Mouse (Mus musculus) retina, postnatal 1 day (tissue): ENCODE measurements at regions not wholly inside any gene's neighbourhood (a gene's known extent, or its start where the extent isn't known, plus 50 kb on each side); places are given as distances from the start of the nearest gene placed in this dataset.

Experiments
- DNase-seq: peaks from one replicate; pipeline ENCODE4 v3.0.0-alpha.2; 2012

DNA sequence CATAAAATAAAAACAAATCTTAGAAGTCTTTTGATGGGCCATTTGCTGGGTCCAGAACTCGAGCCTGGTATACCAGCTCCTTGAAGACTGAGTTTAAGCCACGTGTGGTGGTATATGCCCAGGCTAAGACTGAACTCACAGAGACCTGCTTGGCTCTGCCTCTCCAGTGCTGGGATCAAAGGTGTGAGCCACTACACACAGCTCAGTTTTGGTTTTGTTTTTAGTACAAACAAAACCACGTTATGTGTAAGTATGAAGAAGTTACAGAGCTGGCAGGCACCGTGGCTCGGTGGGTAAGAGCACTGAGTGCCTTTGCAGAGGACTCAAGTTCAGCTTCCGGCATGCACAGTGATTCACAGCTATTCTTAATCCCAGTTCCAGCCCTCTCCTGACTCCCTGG, 75.6 kb downstream of the Wdr5 start:
- DNase-seq: no peak

DNA sequence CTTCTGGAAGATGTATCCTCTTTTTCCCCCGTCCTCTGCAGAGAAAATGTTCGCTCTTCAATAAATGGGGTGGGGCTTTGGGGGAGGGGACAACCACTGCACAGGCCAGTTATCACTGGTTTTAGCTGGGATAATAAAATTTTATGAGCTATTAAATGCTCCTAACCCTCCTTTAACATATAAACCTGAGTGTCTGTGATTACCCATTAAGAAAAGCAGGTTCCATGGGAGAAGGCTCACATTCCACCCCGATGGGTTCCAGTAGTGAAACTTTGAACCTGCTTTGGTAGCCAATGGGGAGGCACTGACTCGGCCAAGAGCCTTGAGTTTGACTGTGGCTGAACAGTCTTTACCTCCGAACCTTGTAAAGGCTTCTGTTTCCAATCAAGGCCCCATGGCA, 76.7 kb downstream of the Wdr5 start:
- DNase-seq: no peak

DNA sequence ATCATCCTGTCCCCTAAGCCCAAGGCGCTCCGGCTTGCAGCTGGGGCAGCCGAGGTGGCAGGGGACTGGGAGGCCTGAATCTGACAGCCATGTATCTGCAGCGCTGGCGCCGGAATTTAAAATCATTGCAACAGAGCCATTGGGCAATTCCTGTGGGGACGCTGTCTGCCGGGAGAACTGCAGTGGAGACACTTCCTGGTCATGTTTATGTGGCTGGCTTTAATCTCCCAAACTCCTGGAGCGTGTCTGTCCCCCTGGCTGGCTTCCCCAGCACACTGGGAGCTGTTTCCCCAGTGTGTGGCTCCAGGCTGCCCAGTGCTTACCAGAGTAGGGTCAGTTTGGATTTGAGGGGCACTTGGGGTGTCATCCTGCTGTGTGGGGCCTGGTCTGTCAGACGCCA, 78.4 kb downstream of the Wdr5 start:
- DNase-seq: peak; percentile 12

DNA sequence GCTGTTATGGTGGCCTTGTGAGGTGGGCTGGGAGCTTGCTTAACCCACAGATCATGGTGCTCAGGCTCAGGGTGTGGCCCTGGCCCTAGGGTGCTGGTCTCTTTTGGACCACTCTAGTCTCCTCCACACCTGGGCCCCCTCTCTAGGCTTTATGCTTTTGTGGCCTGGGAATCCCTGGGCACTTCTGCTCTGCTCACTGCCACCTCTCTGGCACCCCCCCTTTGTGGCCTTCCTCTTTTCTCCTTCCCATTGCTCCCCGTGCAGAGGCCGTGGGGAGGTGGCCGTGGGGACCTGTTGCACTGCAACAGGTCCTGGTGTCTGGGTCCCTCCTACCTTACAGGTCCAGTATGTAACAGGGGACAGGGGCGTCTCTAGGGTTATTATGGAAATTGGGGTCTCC, 80.3 kb downstream of the Wdr5 start:
- no peak for DNase-seq

DNA sequence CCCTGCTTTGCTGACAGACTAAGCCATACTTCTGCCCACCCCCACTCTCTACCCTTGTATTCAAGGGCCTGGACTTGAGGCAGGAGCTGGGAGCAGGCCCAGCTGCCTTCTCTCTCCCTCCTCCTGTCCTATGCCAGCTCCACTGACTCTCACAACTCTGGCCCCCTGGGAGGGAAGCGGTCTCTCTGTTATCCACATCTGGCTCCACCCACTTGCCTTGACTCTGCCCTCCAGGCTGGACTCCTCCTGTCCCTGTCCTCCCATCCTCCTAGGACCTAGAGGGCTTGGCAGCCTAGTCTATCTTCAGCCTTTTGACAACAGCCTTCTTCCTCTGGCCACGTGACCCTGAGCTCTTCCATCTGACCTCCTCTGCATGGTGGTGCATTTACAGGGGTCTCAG, 80.0 kb upstream of the Rxra start:
- no peak for DNase-seq

DNA sequence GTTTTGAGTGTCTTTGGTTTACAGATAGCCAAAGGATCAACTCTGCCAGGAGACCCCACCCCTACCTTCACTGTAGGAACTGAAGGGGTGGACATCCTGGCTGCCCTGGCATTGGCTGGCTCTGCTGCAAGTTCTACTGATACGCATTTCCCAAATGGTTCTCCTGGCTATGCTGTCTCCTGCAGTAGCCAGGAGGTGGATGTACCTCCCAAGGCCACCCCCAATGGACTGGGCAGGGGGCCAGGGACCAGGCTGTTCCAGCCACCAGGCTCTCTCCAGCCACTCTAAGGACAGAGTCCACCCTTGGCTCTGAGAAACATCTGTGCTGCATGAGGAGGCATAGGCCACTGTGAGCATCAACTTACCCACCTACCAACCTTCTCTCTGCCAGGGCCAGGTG, 79.3 kb upstream of the Rxra start:
- DNase-seq: no peak

DNA sequence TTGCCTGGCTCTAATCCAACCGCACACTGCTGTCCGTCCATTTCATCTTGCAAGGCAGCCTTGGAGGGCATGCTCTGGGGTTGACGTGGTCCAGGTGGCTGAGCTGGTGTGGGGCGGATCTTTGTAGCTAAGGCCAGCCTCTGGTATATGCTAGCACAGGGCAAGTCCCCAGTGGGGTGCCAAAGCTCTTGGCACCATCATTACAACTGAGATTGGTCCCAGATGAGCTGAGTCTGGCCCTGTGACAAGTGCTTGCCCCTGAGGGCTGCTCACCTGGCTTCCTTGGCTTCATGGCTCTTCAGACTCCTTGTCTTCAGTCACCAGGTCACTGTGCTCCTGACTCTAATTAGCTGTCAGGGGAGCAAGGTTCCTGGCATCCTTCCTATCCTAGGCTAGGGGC, 78.3 kb upstream of the Rxra start:
- DNase-seq: no peak

DNA sequence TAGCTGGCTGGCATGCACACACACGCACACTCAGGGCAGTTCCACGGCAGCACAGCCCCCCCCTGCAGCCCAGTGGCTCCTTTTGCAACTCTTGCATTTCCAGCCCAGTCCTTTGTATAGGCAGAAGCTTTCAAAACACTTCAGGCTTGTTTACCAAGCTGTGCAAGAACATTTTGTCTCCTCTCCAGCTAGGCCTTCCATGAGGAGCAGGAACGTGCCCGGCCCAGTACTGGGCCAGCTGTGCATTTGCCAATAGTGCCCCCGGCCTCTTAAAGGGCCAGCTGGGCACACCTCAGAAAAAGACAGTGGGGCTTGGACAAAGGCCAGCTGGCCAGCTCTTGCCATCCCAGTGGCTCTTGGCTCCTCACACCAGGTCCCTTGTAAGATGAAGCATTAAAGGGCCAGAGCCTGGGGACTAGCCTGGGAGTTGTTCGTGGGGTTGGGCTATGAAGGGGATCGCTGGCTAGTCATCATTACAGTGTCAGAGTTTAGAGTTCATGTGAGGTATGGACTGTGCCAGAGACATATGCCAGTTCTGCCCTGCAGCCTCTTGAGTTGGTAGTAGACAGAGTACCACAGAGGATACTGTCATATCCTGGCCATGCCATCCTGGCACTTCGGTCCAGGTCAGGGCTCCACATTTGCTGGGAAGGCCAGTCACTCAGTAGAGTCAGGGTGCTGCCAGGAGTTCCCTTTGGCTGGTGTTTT, 77.0 kb upstream of the Rxra start:
- DNase-seq: no peak

DNA sequence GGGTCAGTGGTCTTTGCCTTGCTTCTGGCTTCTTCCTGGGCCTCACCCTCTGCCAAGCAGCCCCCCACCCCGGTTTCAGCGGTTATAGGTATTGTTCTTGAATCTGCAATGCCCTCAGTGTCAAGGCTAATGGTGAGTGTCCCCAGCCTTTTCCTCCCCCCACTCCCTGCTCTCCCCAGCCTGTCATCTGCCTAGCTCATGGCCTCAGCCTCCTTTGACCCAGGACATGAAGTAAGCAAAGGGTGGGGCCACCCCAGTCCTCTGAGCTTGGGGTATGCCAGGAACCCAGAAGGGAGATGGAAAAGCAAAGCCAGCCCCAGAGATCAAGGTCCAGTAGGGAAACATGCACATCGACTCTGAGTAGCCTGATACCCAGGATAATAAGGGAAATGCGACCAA, 76.5 kb upstream of the Rxra start:
- DNase-seq: no peak

DNA sequence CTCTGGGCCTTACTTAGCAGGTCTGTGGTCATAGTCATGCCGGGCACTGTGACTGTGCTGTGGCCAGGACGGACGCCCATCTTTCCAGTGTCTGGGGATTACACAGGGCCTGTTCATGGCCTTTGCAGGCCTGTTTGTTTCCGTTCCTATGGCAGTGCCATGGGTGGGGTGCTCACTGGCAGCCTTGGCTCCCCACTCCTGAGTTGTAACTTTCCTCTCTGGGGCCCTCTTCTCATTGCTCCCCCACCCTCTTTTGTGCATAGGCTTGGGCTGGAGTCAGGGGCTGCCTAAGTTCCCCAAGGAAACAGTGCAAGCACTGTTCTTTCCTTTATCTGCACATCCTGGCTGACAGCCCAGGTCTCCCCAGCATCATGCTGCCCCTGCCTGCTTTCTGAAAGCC, 72.9 kb upstream of the Rxra start:
- peak; percentile 11 for DNase-seq

DNA sequence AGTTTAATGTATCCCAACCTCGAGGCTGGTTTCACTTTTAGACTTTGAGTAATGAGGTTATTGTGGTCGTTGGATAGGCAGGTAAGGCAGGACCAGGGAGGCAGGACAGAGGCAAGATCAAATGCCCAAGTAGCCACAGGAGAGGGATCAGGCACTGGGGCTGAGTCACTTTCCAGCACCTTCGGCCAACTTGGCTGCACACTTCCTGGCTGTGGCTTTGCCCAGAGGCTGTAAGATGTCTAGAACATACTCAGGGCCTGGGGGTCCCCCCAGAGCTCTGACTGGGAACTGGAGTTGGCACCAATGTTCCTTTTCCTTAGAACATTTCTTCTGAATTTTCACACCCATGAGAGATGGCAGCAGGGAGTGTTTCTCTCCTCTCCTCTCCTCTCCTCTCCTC, 71.7 kb upstream of the Rxra start:
- no peak for DNase-seq

DNA sequence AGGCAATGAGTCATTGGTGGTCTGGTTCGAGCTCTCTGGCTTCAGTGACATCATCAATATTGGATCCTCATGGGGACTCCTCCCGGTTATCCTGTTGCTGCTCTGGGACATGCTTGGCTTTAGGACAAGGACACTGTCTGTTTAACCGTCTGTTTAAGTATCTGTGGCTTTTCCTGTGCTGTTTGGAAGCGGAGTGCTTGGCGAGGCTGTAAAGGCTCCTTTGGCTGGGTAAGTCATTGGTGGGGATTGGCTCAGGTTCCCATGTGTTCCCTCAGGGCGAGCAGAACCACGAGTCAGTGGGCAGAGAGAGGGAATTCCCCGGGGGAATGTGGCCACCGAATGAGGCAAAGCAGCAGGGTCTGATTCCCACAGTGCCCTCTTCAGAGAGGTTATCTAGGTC, 69.4 kb upstream of the Rxra start:
- DNase-seq: no peak

DNA sequence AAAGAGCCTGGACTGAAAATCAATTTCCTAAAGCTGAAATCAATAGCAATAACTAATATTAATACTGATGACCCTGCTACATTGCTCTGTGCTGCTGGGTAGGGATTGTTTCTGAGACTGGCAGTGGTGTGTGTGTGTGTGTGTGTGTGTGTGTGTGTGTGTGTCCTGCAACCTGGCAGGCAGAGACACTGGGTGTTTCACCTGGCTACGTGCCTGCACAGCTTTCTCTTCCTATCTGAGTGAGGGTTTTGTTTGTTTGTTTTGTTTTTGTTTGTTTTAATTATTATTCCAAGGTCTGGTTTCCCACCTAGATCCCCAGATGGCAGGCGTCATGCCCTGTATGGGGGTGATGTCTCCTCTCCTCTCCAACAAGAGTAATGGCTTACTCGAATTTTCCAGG, 54.5 kb upstream of the Rxra start:
- no peak for DNase-seq

DNA sequence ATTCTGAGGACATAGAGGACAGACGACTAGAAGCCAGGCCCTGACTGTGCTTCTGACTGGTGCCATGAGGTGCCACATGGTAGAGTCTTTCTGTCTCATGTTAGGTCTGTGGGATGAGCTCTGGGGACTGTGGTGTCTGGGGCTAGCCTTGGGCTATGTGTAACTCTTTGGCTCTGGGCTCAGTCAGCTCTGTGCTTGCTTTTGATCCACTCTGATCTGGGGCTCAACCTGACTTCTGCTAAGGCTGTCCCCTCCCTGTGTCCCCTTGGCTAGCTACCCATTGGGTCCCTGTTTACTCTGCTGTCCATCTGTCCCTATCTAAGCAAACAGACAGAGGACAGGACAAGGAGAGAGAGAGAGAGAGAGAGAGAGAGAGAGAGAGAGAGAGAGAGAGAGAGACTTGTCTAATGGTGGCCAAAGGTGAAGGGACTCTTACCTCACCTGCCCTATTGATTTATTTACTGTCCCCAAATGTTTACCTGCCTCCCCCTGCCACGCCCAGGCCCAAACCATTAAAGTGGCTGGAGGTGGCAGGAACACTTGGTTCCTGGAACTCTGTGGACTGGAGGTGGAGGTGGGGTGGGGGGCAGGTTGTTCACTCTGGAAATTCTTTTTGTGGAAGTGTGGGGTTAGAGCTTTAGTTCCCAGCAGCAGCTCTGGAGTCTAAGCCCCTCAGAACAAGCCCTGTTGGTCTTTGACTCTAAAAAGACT, 51.4 kb upstream of the Rxra start:
- DNase-seq: no peak
